Mouse (Mus musculus): Measurements from ENCODE around the gene Ppa1. TPM values are rescaled to one million over a fixed set of nuclear protein-coding genes. Genes with fewer than 3 reads are reported as not detected.

Gene Ppa1
- polyA plus RNA-seq, 1 experiment: 19.7 TPM

DNA sequence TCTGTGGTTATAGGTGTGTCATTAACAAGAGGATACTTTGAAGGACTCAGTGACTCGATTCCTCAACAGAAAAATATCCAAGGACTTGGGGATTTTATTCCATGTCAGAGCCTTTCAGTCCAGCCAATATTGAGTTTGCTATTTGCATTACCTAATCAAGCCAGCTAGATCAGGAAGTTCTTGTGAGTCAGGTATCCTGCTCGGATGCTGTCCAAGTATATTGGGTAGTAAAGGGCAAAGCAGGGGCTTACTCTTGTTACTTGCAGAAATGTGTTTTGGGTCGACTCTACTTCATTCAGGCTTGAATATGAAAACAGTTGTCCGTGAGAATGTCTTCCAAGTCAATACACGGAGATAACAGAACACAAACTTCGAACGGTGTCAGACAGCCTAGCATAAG lies 6.3 kb downstream of the Ppa1 start:
- WGBS: 53% methylated on average over 7 of the region's 7 CpGs
- no peak for TF ChIP-seq CTCF (IDR thresholded peaks at IDR 0.05; ENCODE audit: control insufficient read depth, insufficient read depth, low read length)
- no peak for TF ChIP-seq POLR2A (IDR thresholded peaks at IDR 0.05; ENCODE audit: borderline replicate concordance, control insufficient read depth, low read depth, low read length)

DNA sequence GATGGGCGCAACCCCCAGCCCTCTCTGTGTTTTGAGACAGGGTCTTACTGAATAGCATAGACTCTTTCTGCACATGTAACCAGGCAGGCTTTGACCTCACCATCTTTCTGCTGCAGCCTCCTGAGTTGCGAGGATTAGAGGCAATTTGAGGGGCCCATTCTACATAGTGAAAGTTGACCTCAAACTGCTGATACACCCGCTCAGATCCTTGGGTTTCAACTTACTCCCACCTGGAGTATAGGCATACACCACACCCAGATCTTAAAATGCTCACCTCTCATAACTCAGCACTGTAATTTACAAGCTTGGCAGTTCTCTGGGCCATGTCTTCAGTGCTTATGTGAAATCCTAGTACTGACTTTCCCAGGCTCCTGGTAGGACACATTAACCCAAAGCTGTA lies 6.8 kb downstream of the Ppa1 start:
- no peaks in the 10 kb centered on the region; the same call in 1 of the 2 replicates for H3K4me1 ChIP-seq (ENCODE audit: control insufficient read depth, insufficient read depth, low read length)
- TF ChIP-seq POLR2A (IDR thresholded peaks at IDR 0.05; ENCODE audit: borderline replicate concordance, control insufficient read depth, low read depth, low read length) (no peak), CTCF (IDR thresholded peaks at IDR 0.05; ENCODE audit: control insufficient read depth, insufficient read depth, low read length) (no peak)
- 76% methylated on average over 3 of the region's 3 CpGs for WGBS
- no peak overlapping the region for H3K27ac ChIP-seq (ENCODE audit: control insufficient read depth, insufficient read depth, low read depth, low read length, poor library complexity)
- H3K4me3 ChIP-seq (replicated peaks; ENCODE audit: control insufficient read depth, low read depth, low read length): no peak overlapping the region

More for the DNA sequence above, 6.3 kb downstream of the Ppa1 start:
- Histone ChIP-seq H3K4me3 (replicated peaks; ENCODE audit: control insufficient read depth, low read depth, low read length) (no peak overlapping the region), H3K4me1 (ENCODE audit: control insufficient read depth, insufficient read depth, low read length) (no peaks in the 10 kb centered on the region; the same call in 1 of the 2 replicates), H3K27ac (ENCODE audit: control insufficient read depth, insufficient read depth, low read depth, low read length, poor library complexity) (no peak overlapping the region)

DNA sequence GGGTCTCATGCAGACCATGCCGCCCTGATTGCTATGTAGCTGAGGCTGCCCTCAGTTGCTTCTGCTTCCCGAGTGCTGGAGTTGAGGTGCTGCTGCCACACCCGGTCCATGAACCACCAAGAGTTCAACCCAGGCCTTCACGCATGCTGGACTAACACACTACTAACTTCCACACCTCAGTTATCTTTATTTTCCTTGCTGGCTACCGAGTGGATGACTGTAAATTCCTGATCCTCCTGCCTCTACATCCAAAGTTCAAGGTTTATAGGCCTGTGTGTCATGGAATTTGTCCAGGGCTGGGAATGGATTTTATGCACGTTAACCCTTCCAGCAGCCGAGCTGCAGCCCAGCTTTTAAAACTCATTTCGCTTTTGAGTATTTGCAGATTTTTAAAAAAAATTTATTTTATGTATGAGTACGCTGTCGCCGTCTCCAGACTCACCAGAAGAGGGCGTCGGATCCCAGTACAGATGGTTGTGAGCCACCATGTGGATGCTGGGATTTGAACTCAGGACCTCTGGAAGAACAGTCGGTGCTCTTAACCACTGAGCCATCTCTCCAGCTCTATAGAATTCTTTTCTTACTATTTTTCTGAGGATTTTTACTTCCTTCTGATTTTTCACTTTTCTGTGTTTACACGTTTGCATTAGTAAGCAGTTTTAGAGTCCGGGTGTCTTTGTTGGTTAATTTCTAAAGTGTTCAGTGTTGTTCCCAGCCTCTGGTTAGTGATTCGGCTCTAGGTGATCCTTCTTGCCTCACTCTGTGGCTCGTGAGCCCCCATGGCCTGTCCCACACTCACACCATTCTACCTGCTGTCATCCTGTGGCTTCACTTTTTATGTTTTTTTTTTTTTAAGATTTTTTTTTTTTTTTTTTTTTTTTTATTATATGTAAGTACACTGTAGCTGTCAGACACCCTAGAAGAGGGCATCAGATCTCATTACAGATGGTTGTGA lies 8.9 kb downstream of the Ppa1 start:
- no peak overlapping the region for H3K27ac ChIP-seq (ENCODE audit: control insufficient read depth, insufficient read depth, low read depth, low read length, poor library complexity)
- 83% methylated on average over 18 of the region's 18 CpGs for WGBS

DNA sequence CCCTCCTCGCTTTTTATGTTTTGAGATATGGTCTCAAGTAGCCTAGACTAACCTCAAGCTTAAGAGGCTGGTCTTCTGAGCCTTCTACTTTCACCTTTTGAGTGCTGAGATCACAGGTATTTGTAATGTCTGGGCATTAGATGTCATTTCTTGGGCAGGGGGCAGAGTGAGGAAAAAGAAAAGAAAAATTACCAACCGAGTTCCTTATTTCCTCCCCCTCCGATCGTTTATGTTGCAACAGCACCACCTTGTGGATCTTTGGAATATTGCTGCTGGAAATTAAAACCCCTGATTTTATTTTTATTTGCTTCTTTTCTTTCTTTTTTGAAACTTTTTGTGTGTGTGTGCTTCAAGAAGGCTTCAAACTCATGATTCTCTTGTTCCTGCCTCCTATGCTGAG lies 9.6 kb downstream of the Ppa1 start:
- Histone ChIP-seq H3K4me3 (replicated peaks; ENCODE audit: control insufficient read depth, low read depth, low read length) (no peak overlapping the region), H3K4me1 (ENCODE audit: control insufficient read depth, insufficient read depth, low read length) (no peaks in the 10 kb centered on the region; the same call in 1 of the 2 replicates), H3K27ac (ENCODE audit: control insufficient read depth, insufficient read depth, low read depth, low read length, poor library complexity) (no peak overlapping the region)
- 20% methylated on average over 4 of the region's 4 CpGs for WGBS
- no peak for TF ChIP-seq POLR2A (IDR thresholded peaks at IDR 0.05; ENCODE audit: borderline replicate concordance, control insufficient read depth, low read depth, low read length)
- no peak for TF ChIP-seq CTCF (IDR thresholded peaks at IDR 0.05; ENCODE audit: control insufficient read depth, insufficient read depth, low read length)

More for the DNA sequence above, 8.9 kb downstream of the Ppa1 start:
- H3K4me1 ChIP-seq (ENCODE audit: control insufficient read depth, insufficient read depth, low read length): no peaks in the 10 kb centered on the region; the same call in 1 of the 2 replicates
- TF ChIP-seq CTCF (IDR thresholded peaks at IDR 0.05; ENCODE audit: control insufficient read depth, insufficient read depth, low read length) (no peak), POLR2A (IDR thresholded peaks at IDR 0.05; ENCODE audit: borderline replicate concordance, control insufficient read depth, low read depth, low read length) (no peak)
- H3K4me3 ChIP-seq (replicated peaks; ENCODE audit: control insufficient read depth, low read depth, low read length): no peak overlapping the region

DNA sequence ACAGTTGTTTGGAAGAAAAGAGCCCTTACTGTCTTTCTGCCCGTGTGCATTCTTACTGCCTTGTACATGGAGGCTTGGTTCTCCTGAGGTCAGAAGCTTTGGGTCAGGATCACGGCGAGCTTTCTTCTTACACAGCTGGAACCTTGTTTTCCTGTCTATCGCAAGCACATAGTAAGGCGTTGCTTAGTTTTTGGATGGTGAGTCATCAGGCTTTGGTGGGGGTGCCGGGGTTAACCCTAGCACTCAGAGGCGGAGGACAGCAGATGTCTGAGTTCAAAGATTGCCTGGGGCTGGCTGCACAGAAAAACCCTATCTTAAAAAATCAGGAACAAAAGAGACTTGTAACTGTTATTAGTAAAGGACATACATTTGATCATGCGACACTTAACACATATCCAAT lies 13.5 kb downstream of the Ppa1 start:
- Histone ChIP-seq H3K27ac (ENCODE audit: control insufficient read depth, insufficient read depth, low read depth, low read length, poor library complexity) (no peak overlapping the region), H3K4me3 (replicated peaks; ENCODE audit: control insufficient read depth, low read depth, low read length) (no peak overlapping the region), H3K4me1 (ENCODE audit: control insufficient read depth, insufficient read depth, low read length) (no peaks in the 10 kb centered on the region)
- 75% methylated on average over 8 of the region's 8 CpGs for WGBS
- TF ChIP-seq POLR2A (IDR thresholded peaks at IDR 0.05; ENCODE audit: borderline replicate concordance, control insufficient read depth, low read depth, low read length) (no peak), CTCF (IDR thresholded peaks at IDR 0.05; ENCODE audit: control insufficient read depth, insufficient read depth, low read length) (no peak)

DNA sequence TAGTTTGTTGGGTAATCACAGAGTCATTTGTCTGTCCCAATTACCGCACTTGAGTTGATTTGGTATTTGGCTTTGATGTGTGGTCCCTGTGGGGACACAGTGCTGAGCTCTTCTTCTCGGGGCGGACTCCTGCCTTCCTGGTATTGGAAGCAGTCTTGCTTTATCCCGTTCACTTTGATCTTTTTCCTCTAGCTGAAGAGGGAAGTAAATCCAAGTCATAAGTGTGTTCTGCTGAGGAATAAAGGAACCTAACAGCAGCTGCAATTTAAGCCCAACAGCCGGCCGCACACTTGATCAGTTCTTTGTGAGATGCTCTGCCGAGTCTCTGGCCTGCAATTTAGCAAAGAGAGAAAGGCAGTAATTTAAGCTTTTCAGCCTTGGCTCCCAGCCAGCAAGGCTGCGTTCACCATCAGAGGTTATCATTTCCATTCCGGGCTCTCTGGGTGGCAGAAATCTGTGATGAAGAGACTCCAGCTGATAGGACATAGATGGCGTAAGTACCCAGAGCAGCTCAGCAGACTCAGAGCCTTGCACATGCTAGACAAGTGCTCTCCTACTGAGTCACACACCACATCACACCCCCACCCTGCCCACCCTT lies 14.1 kb downstream of the Ppa1 start:
- TF ChIP-seq POLR2A (IDR thresholded peaks at IDR 0.05; ENCODE audit: borderline replicate concordance, control insufficient read depth, low read depth, low read length) (no peak), CTCF (IDR thresholded peaks at IDR 0.05; ENCODE audit: control insufficient read depth, insufficient read depth, low read length) (no peak)
- 80% methylated on average over 10 of the region's 10 CpGs for WGBS
- Histone ChIP-seq H3K27ac (ENCODE audit: control insufficient read depth, insufficient read depth, low read depth, low read length, poor library complexity) (no peak overlapping the region), H3K4me3 (replicated peaks; ENCODE audit: control insufficient read depth, low read depth, low read length) (no peak overlapping the region), H3K4me1 (ENCODE audit: control insufficient read depth, insufficient read depth, low read length) (no peaks in the 10 kb centered on the region)

DNA sequence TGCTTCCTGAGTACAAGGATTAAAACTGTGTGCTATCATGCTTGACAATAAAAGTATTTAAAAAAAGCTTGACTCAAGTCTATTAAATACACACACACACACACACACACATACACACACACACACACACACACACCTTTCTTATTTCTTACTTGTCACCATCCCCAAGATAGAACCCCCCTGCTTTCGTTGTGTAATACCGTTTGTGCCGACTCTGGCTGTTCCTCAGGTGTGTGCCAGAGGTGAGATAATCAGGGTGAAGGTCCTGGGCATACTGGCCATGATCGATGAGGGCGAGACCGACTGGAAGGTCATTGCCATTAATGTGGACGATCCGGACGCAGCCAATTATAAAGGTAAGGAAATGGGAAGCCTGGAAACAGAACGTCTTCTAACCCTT lies 16.8 kb downstream of the Ppa1 start:
- 92% methylated on average over 10 of the region's 10 CpGs for WGBS
- H3K27ac ChIP-seq (ENCODE audit: control insufficient read depth, insufficient read depth, low read depth, low read length, poor library complexity): no peak overlapping the region
- TF ChIP-seq CTCF (IDR thresholded peaks at IDR 0.05; ENCODE audit: control insufficient read depth, insufficient read depth, low read length) (no peak), POLR2A (IDR thresholded peaks at IDR 0.05; ENCODE audit: borderline replicate concordance, control insufficient read depth, low read depth, low read length) (no peak)
- H3K4me3 ChIP-seq (replicated peaks; ENCODE audit: control insufficient read depth, low read depth, low read length): no peak overlapping the region
- no peaks in the 10 kb centered on the region; the same call in 1 of the 2 replicates for H3K4me1 ChIP-seq (ENCODE audit: control insufficient read depth, insufficient read depth, low read length)

DNA sequence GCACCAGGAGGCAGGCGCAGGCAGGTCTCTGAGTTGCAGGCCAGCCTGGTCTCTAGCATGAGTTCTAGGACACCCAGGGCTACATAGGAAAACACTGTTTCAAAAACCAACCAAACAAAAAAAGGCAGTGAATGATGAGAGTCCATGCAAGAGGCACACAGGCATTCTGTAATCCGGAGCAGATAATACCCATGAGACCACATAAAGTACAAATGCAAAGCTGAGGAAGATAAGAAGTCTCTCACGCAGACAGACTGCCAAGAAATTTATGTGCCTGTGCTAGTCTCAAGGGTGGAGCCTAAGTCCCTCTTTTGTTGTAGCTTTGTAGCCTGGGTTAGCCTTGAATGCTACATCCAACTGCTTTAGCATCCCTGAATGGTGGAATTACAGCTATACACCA lies 17.3 kb downstream of the Ppa1 start:
- H3K4me1 ChIP-seq (ENCODE audit: control insufficient read depth, insufficient read depth, low read length): no peaks in the 10 kb centered on the region; the same call in 1 of the 2 replicates
- no peak overlapping the region for H3K27ac ChIP-seq (ENCODE audit: control insufficient read depth, insufficient read depth, low read depth, low read length, poor library complexity)
- WGBS: 71% methylated on average over 3 of the region's 3 CpGs
- TF ChIP-seq CTCF (IDR thresholded peaks at IDR 0.05; ENCODE audit: control insufficient read depth, insufficient read depth, low read length) (no peak), POLR2A (IDR thresholded peaks at IDR 0.05; ENCODE audit: borderline replicate concordance, control insufficient read depth, low read depth, low read length) (no peak)
- no peak overlapping the region for H3K4me3 ChIP-seq (replicated peaks; ENCODE audit: control insufficient read depth, low read depth, low read length)

Measured in bone marrow, adult 2 months (tissue).